Mouse (Mus musculus) common myeloid progenitor, adult 5-6 weeks (primary cell): Measurements from ENCODE around the gene Cdca4. TPM values are rescaled to one million over a fixed set of nuclear protein-coding genes. Genes with fewer than 3 reads are reported as not detected.

Experiments used
- ATAC-seq: replicated peaks from 2 replicates; pipeline ENCODE4 v1.8.0; 2016; ENCODE audit warnings: low read depth, mild to moderate bottlenecking, moderate TSS enrichment, inconsistent platforms; ENCODE audit not compliant: poor library complexity, severe bottlenecking
- total RNA-seq: library from RNA; stranded (forward); fragments of 200-1000, 187-1606 nt; gene quantifications from 2 replicates; pipeline ENCODE4 v1.2.3, GENCODE M21; 2017

Gene Cdca4
- total RNA-seq, result 59.4 and 64.7 TPM in 2 replicates

GRCm38 (mm10) chr12:112829244-112829864, at the start of gene Cdca4:
TSS of gene Cdca4 (minus strand) at chr12:112829423.
- peak; percentile 80 for ATAC-seq

- ATAC-seq, result no peak
Measured at GRCm38 (mm10) chr12:112877607-112878020, 48.4 kb upstream of the Cdca4 start.

GRCm38 (mm10) chr12:112877073-112877576, 47.9 kb upstream of the Cdca4 start:
- ATAC-seq, result no peak

GRCm38 (mm10) chr12:112876332-112877072, 47.3 kb upstream of the Cdca4 start:
- ATAC-seq, result peak; percentile 55

- ATAC-seq, result peak; percentile 55
Measured at GRCm38 (mm10) chr12:112875225-112876013, 46.2 kb upstream of the Cdca4 start.

- no peak for ATAC-seq
Measured at GRCm38 (mm10) chr12:112874199-112874598, 45.0 kb upstream of the Cdca4 start.

- ATAC-seq, result peak; percentile 51
Measured at GRCm38 (mm10) chr12:112873452-112874190, 44.4 kb upstream of the Cdca4 start.

GRCm38 (mm10) chr12:112872991-112873390, 43.8 kb upstream of the Cdca4 start:
- ATAC-seq, result no peak

- ATAC-seq, result no peak
Measured at GRCm38 (mm10) chr12:112871272-112871671, 42.0 kb upstream of the Cdca4 start.

- peak; percentile 46 for ATAC-seq
Measured at GRCm38 (mm10) chr12:112870775-112871174, 41.6 kb upstream of the Cdca4 start.

- ATAC-seq, result no peak
Measured at GRCm38 (mm10) chr12:112869783-112870204, 40.6 kb upstream of the Cdca4 start.

- ATAC-seq, result peak; percentile 66
Measured at GRCm38 (mm10) chr12:112868178-112869087, 39.2 kb upstream of the Cdca4 start, which contains the start of gene Gpr132. TSS of gene Gpr132 (minus strand) at chr12:112868228.

- ATAC-seq, result peak; percentile 57
Measured at GRCm38 (mm10) chr12:112867106-112867674, 38.0 kb upstream of the Cdca4 start.

GRCm38 (mm10) chr12:112866467-112867080, 37.4 kb upstream of the Cdca4 start:
- no peak for ATAC-seq

GRCm38 (mm10) chr12:112864804-112865203, 35.6 kb upstream of the Cdca4 start:
- peak; percentile 39 for ATAC-seq

- no peak for ATAC-seq
Measured at GRCm38 (mm10) chr12:112861911-112862321, 32.7 kb upstream of the Cdca4 start.

GRCm38 (mm10) chr12:112860765-112861164, 31.5 kb upstream of the Cdca4 start:
- ATAC-seq, result peak; percentile 80

GRCm38 (mm10) chr12:112859930-112860329, 30.7 kb upstream of the Cdca4 start:
- peak; percentile 20 for ATAC-seq
